Mouse (Mus musculus) forebrain, embryonic 13.5 days (tissue): ENCODE measurements around the gene Plcg2. TPM values are rescaled to one million over a fixed set of nuclear protein-coding genes. Genes with fewer than 3 reads are reported as not detected.

Source experiments
- ATAC-seq: fragments of 200-750 bp; cut with Nextera tagmentation; 2 replicates; pipeline ENCODE4 v1.8.0; 2017
- H3K27ac ChIP-seq: fragments of 300-500 bp; sonication (generic); 2 replicates; pipeline ENCODE4 v1.5.1; 2015; ENCODE audit warnings: inconsistent platforms, mild to moderate bottlenecking, moderate library complexity
- H3K27me3 ChIP-seq: fragments of 300-500 bp; sonication (generic); 2 replicates; pipeline ENCODE4 v1.6.1; 2015; ENCODE audit warnings: mild to moderate bottlenecking, inconsistent platforms
- H3K36me3 ChIP-seq: fragments of 300-500 bp; sonication (generic); 2 replicates; pipeline ENCODE4 v1.6.1; 2015; ENCODE audit warnings: mild to moderate bottlenecking, inconsistent platforms; ENCODE audit not compliant: poor library complexity, severe bottlenecking
- H3K4me1 ChIP-seq: fragments of 300-500 bp; sonication (generic); 2 replicates; pipeline ENCODE4 v1.6.1; 2015; ENCODE audit warnings: inconsistent platforms
- H3K4me2 ChIP-seq: fragments of 300-500 bp; sonication (generic); 2 replicates; pipeline ENCODE4 v1.6.1; 2015; ENCODE audit warnings: inconsistent platforms, mild to moderate bottlenecking, moderate library complexity
- H3K4me3 ChIP-seq: fragments of 300-500 bp; sonication (generic); 2 replicates; pipeline ENCODE4 v1.5.1; 2015; ENCODE audit warnings: mild to moderate bottlenecking, inconsistent platforms
- H3K9ac ChIP-seq: fragments of 300-500 bp; sonication (generic); 2 replicates; pipeline ENCODE4 v1.6.1; 2015; ENCODE audit warnings: mild to moderate bottlenecking, inconsistent platforms
- H3K9me3 ChIP-seq: fragments of 300-500 bp; sonication (generic); replicated peaks from 2 replicates; pipeline ENCODE4 v1.6.1; 2016; ENCODE audit warnings: inconsistent platforms
- WGBS: fragments of 180-500 bp; shearing (Covaris S2); methylation state at CpG from one replicate; pipeline ENCODE4 v1.1.7; 2015; 5-methylcytosine and 5-hydroxymethylcytosine counted together
- polyA plus RNA-seq: library from polyadenylated mRNA; unstranded; fragments of >200 nt; fragmentation: Nextera tagmentation; extraction: Ambion mirVana; gene quantifications from 2 replicates; pipeline ENCODE4 v1.2.1, GENCODE M21; 2015

Gene Plcg2
- polyA plus RNA-seq, 1 experiment from 2014 or later = 0.84 TPM

DNA sequence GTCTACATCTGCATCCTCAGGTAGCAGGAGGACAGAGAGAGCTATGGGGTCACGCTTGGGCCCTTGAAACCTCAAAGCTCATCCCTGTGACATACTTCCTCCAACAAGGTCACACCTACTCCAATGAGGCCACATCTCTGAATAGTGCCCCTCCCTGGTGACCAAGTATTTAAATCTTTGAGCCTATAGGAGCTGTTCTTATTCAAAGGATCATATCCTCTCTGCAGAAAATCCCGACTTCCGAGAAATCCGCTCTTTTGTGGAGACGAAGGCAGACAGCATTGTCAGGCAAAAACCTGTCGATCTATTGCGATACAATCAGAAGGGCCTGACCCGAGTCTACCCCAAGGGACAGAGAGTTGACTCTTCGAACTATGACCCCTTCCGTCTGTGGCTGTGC lies 112.4 kb downstream of the Plcg2 start:
- H3K4me2 ChIP-seq = no peak overlapping the region
- H3K9ac ChIP-seq = no peak overlapping the region
- H3K27ac ChIP-seq = no peak overlapping the region
- no peaks in the 10 kb centered on the region for H3K36me3 ChIP-seq
- no peak for ATAC-seq
- no peaks in the 10 kb centered on the region for H3K27me3 ChIP-seq
- peaks cover 1% of the 10 kb centered on the region; the same call in 1 of the 2 replicates for H3K9me3 ChIP-seq
- no peaks in the 10 kb centered on the region for H3K4me1 ChIP-seq
- H3K4me3 ChIP-seq = no peak overlapping the region
- 95% methylated on average over 10 of the region's 10 CpGs for WGBS

- Histone ChIP-seq H3K4me1 (no peaks in the 10 kb centered on the region), H3K9ac (no peak overlapping the region), H3K27ac (no peak overlapping the region), H3K4me3 (no peak overlapping the region), H3K27me3 (no peaks in the 10 kb centered on the region), H3K36me3 (no peaks in the 10 kb centered on the region), H3K9me3 (peaks cover 9% of the 10 kb centered on the region), H3K4me2 (no peak overlapping the region)
- ATAC-seq = no peak
- 90% methylated on average over 12 of the region's 12 CpGs for WGBS
Measured at GRCm38 (mm10) chr8:117612861-117613260, 114.8 kb downstream of the Plcg2 start.

- peak; percentile 51; the same call in 1 of the 2 replicates for ATAC-seq
- H3K36me3 ChIP-seq = no peaks in the 10 kb centered on the region
- H3K4me3 ChIP-seq = no peak overlapping the region
- no peak overlapping the region for H3K4me2 ChIP-seq
- WGBS = 72% methylated on average over 14 of the region's 14 CpGs
- H3K9me3 ChIP-seq = peaks cover 4% of the 10 kb centered on the region; the same call in 1 of the 2 replicates
- H3K27ac ChIP-seq = no peak overlapping the region
- no peaks in the 10 kb centered on the region for H3K4me1 ChIP-seq
- no peaks in the 10 kb centered on the region for H3K27me3 ChIP-seq
- no peak overlapping the region for H3K9ac ChIP-seq
Measured at GRCm38 (mm10) chr8:117626040-117626838, 128.1 kb downstream of the Plcg2 start.

- H3K9me3 ChIP-seq = peaks cover 4% of the 10 kb centered on the region; the same call in 1 of the 2 replicates
Measured at GRCm38 (mm10) chr8:117627096-117627495, 129.0 kb downstream of the Plcg2 start.

GRCm38 (mm10) chr8:117632532-117632931 lies 134.4 kb downstream of the Plcg2 start:
- no peaks in the 10 kb centered on the region for H3K27me3 ChIP-seq
- H3K4me1 ChIP-seq = no peaks in the 10 kb centered on the region
- H3K9ac ChIP-seq = no peak overlapping the region
- no peak overlapping the region for H3K27ac ChIP-seq
- H3K4me3 ChIP-seq = no peak overlapping the region
- ATAC-seq = no peak
- H3K4me2 ChIP-seq = no peak overlapping the region
- 86% methylated on average over 5 of the region's 5 CpGs for WGBS
- H3K9me3 ChIP-seq = no peaks in the 10 kb centered on the region
- H3K36me3 ChIP-seq = no peaks in the 10 kb centered on the region

More at GRCm38 (mm10) chr8:117627096-117627495, 129.0 kb downstream of the Plcg2 start:
- H3K9ac ChIP-seq = no peak overlapping the region
- no peak overlapping the region for H3K4me2 ChIP-seq
- no peak overlapping the region for H3K4me3 ChIP-seq
- no peaks in the 10 kb centered on the region for H3K36me3 ChIP-seq
- no peak overlapping the region for H3K27ac ChIP-seq
- WGBS = 77% methylated on average over 9 of the region's 9 CpGs
- H3K4me1 ChIP-seq = no peaks in the 10 kb centered on the region
- no peaks in the 10 kb centered on the region for H3K27me3 ChIP-seq
- no peak for ATAC-seq

DNA sequence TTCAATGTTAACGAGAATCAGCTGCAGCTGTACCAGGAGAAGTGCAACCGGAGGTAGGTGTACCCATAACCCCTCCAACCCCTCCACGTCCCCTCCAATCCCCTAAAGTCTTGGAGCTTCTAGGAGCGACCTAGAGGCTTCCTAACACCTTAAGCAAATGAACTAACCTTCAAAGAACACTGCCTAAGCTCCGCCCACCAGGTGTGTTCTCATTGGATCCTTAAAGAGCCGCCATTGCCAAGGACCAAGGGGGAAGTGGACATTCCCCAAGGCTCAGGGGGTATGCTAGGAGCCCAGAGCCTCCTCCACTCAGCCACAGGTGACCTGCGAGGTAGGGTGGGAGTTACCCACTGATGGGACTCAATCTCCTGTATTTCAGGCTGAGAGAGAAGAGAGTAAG lies 136.3 kb downstream of the Plcg2 start:
- Histone ChIP-seq H3K27me3 (no peaks in the 10 kb centered on the region), H3K4me3 (no peak overlapping the region), H3K9me3 (no peaks in the 10 kb centered on the region), H3K36me3 (no peaks in the 10 kb centered on the region), H3K27ac (no peak overlapping the region), H3K9ac (no peak overlapping the region), H3K4me1 (no peaks in the 10 kb centered on the region), H3K4me2 (no peak overlapping the region)
- 87% methylated on average over 7 of the region's 7 CpGs for WGBS
- ATAC-seq = no peak

GRCm38 (mm10) chr8:117637462-117637861 lies 139.4 kb downstream of the Plcg2 start:
- Histone ChIP-seq H3K4me3 (no peak overlapping the region), H3K4me2 (no peak overlapping the region), H3K4me1 (no peaks in the 10 kb centered on the region), H3K9me3 (0 out of 2 replicates have a peak, but pooled peaks cover 3% of the 10 kb centered on the region), H3K9ac (no peak overlapping the region), H3K27me3 (no peaks in the 10 kb centered on the region), H3K36me3 (no peaks in the 10 kb centered on the region), H3K27ac (no peak overlapping the region)
- WGBS = 71% methylated on average over 3 of the region's 3 CpGs
- no peak for ATAC-seq

DNA sequence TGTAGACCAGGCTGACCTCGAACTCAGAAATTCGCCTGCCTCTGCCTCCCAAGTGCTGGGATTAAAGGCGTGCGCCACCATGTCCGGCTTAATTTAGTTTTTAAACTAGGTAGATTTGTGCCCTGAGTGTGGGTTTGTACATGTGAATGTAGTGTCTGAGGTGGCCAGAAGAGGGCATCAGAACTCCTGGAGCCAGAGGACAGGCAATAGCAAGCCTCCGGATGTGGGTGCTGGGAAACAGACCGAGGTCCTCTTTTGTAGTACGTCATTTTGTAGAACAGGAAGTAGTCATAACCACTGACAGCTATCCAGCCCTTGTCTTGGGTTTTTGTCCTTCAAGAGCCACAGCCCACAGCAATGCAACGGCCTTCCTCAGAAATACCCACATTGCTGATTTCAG lies 141.5 kb downstream of the Plcg2 start:
- Histone ChIP-seq H3K9ac (no peak overlapping the region), H3K9me3 (0 out of 2 replicates have a peak, but pooled peaks cover 3% of the 10 kb centered on the region), H3K36me3 (no peaks in the 10 kb centered on the region), H3K27me3 (no peaks in the 10 kb centered on the region), H3K4me3 (no peak overlapping the region), H3K27ac (no peak overlapping the region), H3K4me2 (no peak overlapping the region), H3K4me1 (no peaks in the 10 kb centered on the region)
- no peak for ATAC-seq
- WGBS = 97% methylated on average over 9 of the region's 9 CpGs

DNA sequence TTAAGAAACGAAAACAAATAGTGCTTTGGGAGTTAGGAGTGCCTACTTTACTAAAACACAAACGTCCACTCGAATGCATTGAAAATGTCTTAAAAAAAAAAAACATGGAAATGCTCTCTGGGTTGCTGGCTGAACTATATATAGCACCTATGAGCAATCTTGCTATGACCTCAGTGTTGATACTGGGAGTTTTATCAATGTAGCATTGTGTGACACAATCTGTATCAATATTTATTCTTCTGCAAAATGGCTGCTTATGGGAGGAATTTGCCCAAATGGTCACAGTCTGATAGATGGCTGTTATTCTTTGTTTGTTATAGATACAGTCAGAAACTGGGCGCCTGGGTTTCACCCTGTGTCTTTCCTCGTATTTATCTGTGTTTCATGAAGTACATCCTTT lies 147.4 kb downstream of the Plcg2 start:
- no peaks in the 10 kb centered on the region for H3K9me3 ChIP-seq
- no peak for ATAC-seq
- H3K27me3 ChIP-seq = no peaks in the 10 kb centered on the region
- no peak overlapping the region for H3K9ac ChIP-seq
- H3K4me1 ChIP-seq = no peaks in the 10 kb centered on the region
- no peaks in the 10 kb centered on the region for H3K36me3 ChIP-seq
- H3K27ac ChIP-seq = no peak overlapping the region
- H3K4me2 ChIP-seq = no peak overlapping the region
- 79% methylated on average over 5 of the region's 5 CpGs for WGBS
- H3K4me3 ChIP-seq = no peak overlapping the region

DNA sequence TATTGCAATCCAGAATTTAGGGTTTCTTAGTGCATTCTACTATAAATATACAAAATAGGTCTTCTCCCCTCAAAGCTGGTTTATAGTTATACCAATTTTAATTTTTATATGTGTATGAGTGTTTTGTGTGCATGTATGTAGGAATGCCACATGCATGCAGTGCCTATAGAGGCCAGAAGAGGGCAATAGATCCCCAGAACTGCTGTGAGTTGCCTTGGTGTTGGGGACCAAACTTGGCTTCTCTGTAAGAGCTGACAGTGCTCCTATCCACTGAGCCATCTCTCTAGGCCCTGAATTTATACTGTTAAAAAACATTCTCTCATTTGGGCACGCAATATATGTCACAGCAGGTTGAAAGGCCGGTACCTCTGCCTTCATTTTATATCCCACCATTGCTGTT lies 147.9 kb downstream of the Plcg2 start:
- H3K27ac ChIP-seq = no peak overlapping the region
- no peak overlapping the region for H3K4me2 ChIP-seq
- no peak for ATAC-seq
- H3K4me3 ChIP-seq = no peak overlapping the region
- H3K4me1 ChIP-seq = no peaks in the 10 kb centered on the region
- H3K27me3 ChIP-seq = no peaks in the 10 kb centered on the region
- no peaks in the 10 kb centered on the region for H3K9me3 ChIP-seq
- 71% methylated on average over 2 of the region's 2 CpGs for WGBS
- H3K9ac ChIP-seq = no peak overlapping the region
- no peaks in the 10 kb centered on the region for H3K36me3 ChIP-seq

- Histone ChIP-seq H3K27me3 (no peaks in the 10 kb centered on the region), H3K27ac (no peak overlapping the region), H3K9ac (no peak overlapping the region), H3K4me2 (no peak overlapping the region), H3K4me1 (no peaks in the 10 kb centered on the region), H3K36me3 (no peaks in the 10 kb centered on the region), H3K4me3 (no peak overlapping the region), H3K9me3 (no peaks in the 10 kb centered on the region)
- WGBS = 79% methylated on average over 5 of the region's 5 CpGs
- ATAC-seq = no peak
Measured at GRCm38 (mm10) chr8:117646440-117646839, 148.3 kb downstream of the Plcg2 start.

GRCm38 (mm10) chr8:117652318-117652717 lies 154.2 kb downstream of the Plcg2 start:
- Histone ChIP-seq H3K27ac (no peak overlapping the region), H3K36me3 (no peaks in the 10 kb centered on the region), H3K9me3 (no peaks in the 10 kb centered on the region), H3K4me2 (no peak overlapping the region), H3K9ac (no peak overlapping the region), H3K4me1 (no peaks in the 10 kb centered on the region), H3K27me3 (no peaks in the 10 kb centered on the region), H3K4me3 (no peak overlapping the region)
- ATAC-seq = no peak
- WGBS = 100% methylated on average over 1 of the region's 1 CpGs

- H3K27ac ChIP-seq = no peak overlapping the region
- ATAC-seq = no peak
- H3K4me2 ChIP-seq = no peak overlapping the region
- no peak overlapping the region for H3K9ac ChIP-seq
- no peaks in the 10 kb centered on the region for H3K36me3 ChIP-seq
- peaks cover 13% of the 10 kb centered on the region for H3K4me1 ChIP-seq
- H3K4me3 ChIP-seq = no peak overlapping the region
- 74% methylated on average over 7 of the region's 7 CpGs for WGBS
- H3K9me3 ChIP-seq = 0 out of 2 replicates have a peak, but pooled peaks cover 5% of the 10 kb centered on the region
- no peaks in the 10 kb centered on the region for H3K27me3 ChIP-seq
Measured at GRCm38 (mm10) chr8:117658990-117659389, 160.9 kb downstream of the Plcg2 start.
